9 mouse cellular contexts compared by ENCODE assay signal in the genomic region with DNA sequence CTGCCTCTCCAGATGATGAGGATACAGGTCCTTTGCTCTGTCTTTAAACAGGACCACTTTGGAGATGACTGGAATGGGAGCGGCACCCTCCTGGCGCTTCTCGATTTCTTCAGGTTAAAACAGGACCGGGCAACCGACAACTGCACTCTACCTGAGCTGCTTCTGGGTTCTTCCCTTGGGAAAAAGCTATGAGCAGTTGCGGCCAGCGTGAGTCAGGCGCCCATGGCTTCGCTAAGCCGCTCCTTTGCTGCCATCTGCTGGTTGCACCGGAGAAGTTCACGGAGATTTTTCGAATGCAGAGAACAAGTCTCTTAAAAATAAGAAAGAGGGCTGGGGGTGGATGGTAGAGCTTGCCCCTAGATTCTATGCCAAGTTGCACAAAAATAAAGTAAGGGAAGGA. TPM values are rescaled to one million over a fixed set of nuclear protein-coding genes. Genes with fewer than 3 reads are reported as not detected.
A peak's percentile ranks its signal among the peaks of the same experiment; 100 is the strongest.
DNase-seq lines count a peak whose midpoint lies in the region; ATAC-seq and TF ChIP-seq lines count a peak whose summit lies in the region.
"Had no signal": no experiment of that assay in that cellular context is flagged by ENCODE, and none has a peak within 500 bp of the region (broad histone marks: within the 10 kb centered on the region; RNA-seq: fewer than 3 reads in every experiment).

No protein-coding gene starts in this region.

- no peak overlapping the region for H3K4me3 ChIP-seq in kidney, postnatal 0 days (replicated peaks; ENCODE audit: low read depth, low read length)
- no peak overlapping the region for H3K4me3 ChIP-seq in limb, embryonic 14.5 days (replicated peaks; ENCODE audit: low read length)
- H3K4me3 ChIP-seq: hindbrain, embryonic 15.5 days had no signal

- H3K27ac ChIP-seq in kidney, postnatal 0 days = no peak overlapping the region
- no peak overlapping the region for H3K27ac ChIP-seq in limb, embryonic 14.5 days (replicated peaks; ENCODE audit: low read depth, low read length)
- H3K27ac ChIP-seq: hindbrain, embryonic 15.5 days had no signal

- H3K4me1 ChIP-seq in kidney, postnatal 0 days (replicated peaks; ENCODE audit: insufficient read depth, low read length) = no peaks in the 10 kb centered on the region
- peaks cover 7% of the 10 kb centered on the region; the same call in 1 of the 2 replicates for H3K4me1 ChIP-seq in limb, embryonic 14.5 days (ENCODE audit: control insufficient read depth, insufficient read depth, low read length)

- TF ChIP-seq CTCF in kidney, postnatal 0 days (IDR thresholded peaks at IDR 0.05; ENCODE audit: low read depth) = peak; percentile 90

- no peak for TF ChIP-seq POLR2A in limb, embryonic 14.5 days (IDR thresholded peaks at IDR 0.05; ENCODE audit: borderline replicate concordance, extremely low read depth, insufficient read depth, insufficient read length)

- WGBS in kidney, postnatal 0 days = under 1% methylated on average over 13 of the region's 13 CpGs
- under 1% methylated on average over 13 of the region's 13 CpGs for WGBS in limb, embryonic 14.5 days

- H3K36me3 ChIP-seq in kidney, postnatal 0 days (ENCODE audit: insufficient read depth, low read length) = no peaks in the 10 kb centered on the region
- H3K36me3 ChIP-seq in limb, embryonic 14.5 days (ENCODE audit: control insufficient read depth, insufficient read depth, low read length) = no peaks in the 10 kb centered on the region
- H3K36me3 ChIP-seq: hindbrain, embryonic 15.5 days had no signal

- no peak; the same call in 1 of the 2 replicates for ATAC-seq in kidney, postnatal 0 days (replicated peaks; ENCODE audit: low FRiP score, low read depth)
- ATAC-seq in limb, embryonic 14.5 days (ENCODE audit: low FRiP score, low read depth) = no peak
- no peak for ATAC-seq in monocyte, adult 5-6 weeks (replicated peaks; ENCODE audit: insufficient number of reproducible peaks, low FRiP score, low TSS enrichment, poor library complexity, severe bottlenecking)

- H3K4me2 ChIP-seq in kidney, postnatal 0 days (ENCODE audit: low read length) = no peak overlapping the region
- H3K4me2 ChIP-seq in limb, embryonic 14.5 days (replicated peaks; ENCODE audit: low read depth, low read length, severe bottlenecking) = no peak overlapping the region
- H3K4me2 ChIP-seq: hindbrain, embryonic 15.5 days had no signal

- H3K27me3 ChIP-seq in kidney, postnatal 0 days (ENCODE audit: insufficient read depth, low read length) = peaks cover 36% of the 10 kb centered on the region
- H3K27me3 ChIP-seq in limb, embryonic 14.5 days (ENCODE audit: control insufficient read depth, insufficient read depth, low read length) = peaks cover 53% of the 10 kb centered on the region

- DNase-seq in 3134 (ENCODE audit: extremely low read depth, insufficient read length, low spot score) = peak; percentile 48
- peak; percentile 30 for DNase-seq in CD4-positive helper T cell, adult 2 months (ENCODE audit: low read depth, low spot score)
- DNase-seq in cerebellum, adult 11-12 months = peak; percentile 34
- DNase-seq in frontal cortex, adult 2 months (ENCODE audit: extremely low spot score in 1 of 2, low spot score in 1 of 2) = peak; percentile 11 to 90
- DNase-seq in kidney, postnatal 0 days (ENCODE audit: low spot score) = peak; percentile 86
- DNase-seq in limb, embryonic 14.5 days (ENCODE audit: low spot score) = peak; percentile 81
- peak; percentile 63 for DNase-seq in right cerebral cortex, adult 18-20 months

- no peaks in the 10 kb centered on the region for H3K9me3 ChIP-seq in kidney, postnatal 0 days (replicated peaks; ENCODE audit: low read length)
- H3K9me3 ChIP-seq in limb, embryonic 14.5 days (ENCODE audit: control insufficient read depth, low read length) = no peaks in the 10 kb centered on the region
- H3K9me3 ChIP-seq: hindbrain, embryonic 15.5 days had no signal

- H3K9ac ChIP-seq in kidney, postnatal 0 days (ENCODE audit: low read depth, low read length) = no peak overlapping the region
- H3K9ac ChIP-seq in limb, embryonic 14.5 days (ENCODE audit: low read depth, low read length, severe bottlenecking) = no peak overlapping the region
- H3K9ac ChIP-seq: hindbrain, embryonic 15.5 days had no signal

RNA-seq across cellular contexts. Expression of a gene that starts 20.6 kb away (rescaled TPM):
- polyA plus RNA-seq in frontal cortex, adult 2 months (2012; rRNA removed) = 1.8 and 2.4 TPM in 2 replicates
- 32.9 and 36.8 TPM in 2 replicates for polyA plus RNA-seq in kidney, postnatal 0 days (2015; fragmentation: Nextera tagmentation; extraction: Ambion mirVana)
- polyA plus RNA-seq in limb, embryonic 14.5 days (2012; rRNA removed) = 18.6 and 28.2 TPM in 2 replicates
- 23.9 and 27.6 TPM in 2 replicates for polyA plus RNA-seq in limb, embryonic 14.5 days (2014; fragmentation: Nextera tagmentation; extraction: Ambion mirVana)
- total RNA-seq in monocyte, adult 5-6 weeks (2017) = not detected in 3 replicates

Comparison
In these comparisons a context has a peak if more than half of its experiments do, and no peak if none do; other contexts are left out.
1. DNase-seq: peak in every context shown above with its lines; median percentile 86 in kidney, postnatal 0 days; 81 in limb, embryonic 14.5 days; 63 in right cerebral cortex, adult 18-20 months; 50 in frontal cortex, adult 2 months; 48 in 3134; 34 in cerebellum, adult 11-12 months; 30 in CD4-positive helper T cell, adult 2 months.